Mouse (Mus musculus) olfactory bulb, adult 2 months (tissue): ENCODE measurements at regions not wholly inside any gene's neighbourhood (a gene's known extent, or its start where the extent isn't known, plus 50 kb on each side); places are given as distances from the start of the nearest gene placed in this dataset.

Experiments used
- CTCF ChIP-seq: fragments of 200-500 bp; IDR thresholded peaks from 2 replicates; pipeline ENCODE4 v1.5.1; 2012; ENCODE audit warnings: low read depth, mild to moderate bottlenecking, low read length, moderate library complexity; ENCODE audit not compliant: insufficient read depth
- POLR2A ChIP-seq: fragments of 200-500 bp; IDR thresholded peaks from 2 replicates; pipeline ENCODE4 v1.6.1; 2012; ENCODE audit warnings: mild to moderate bottlenecking, low read depth, low read length, moderate library complexity; ENCODE audit not compliant: insufficient read depth

GRCm38 (mm10) chr1:71775865-71776501, 123.0 kb upstream of the Fn1 start:
- TF ChIP-seq CTCF, result no peak
- TF ChIP-seq POLR2A, result no peak
